Mouse (Mus musculus): ENCODE data around the gene Csnk1g2. TPM values are rescaled to one million over a fixed set of nuclear protein-coding genes. Genes with fewer than 3 reads are reported as not detected.

Csnk1g2 gene
- polyA plus RNA-seq, 1 experiment from 2014 or later = 24.9 TPM

- Histone ChIP-seq H3K4me1 (ENCODE audit: control insufficient read depth, insufficient read depth, low read depth, low read length) (peaks cover 15% of the 10 kb centered on the region), H3K27me3 (replicated peaks; ENCODE audit: control insufficient read depth, insufficient read depth, low read length) (no peaks in the 10 kb centered on the region), H3K4me3 (ENCODE audit: low read length) (no peak overlapping the region), H3K4me2 (ENCODE audit: low read length) (no peak overlapping the region), H3K36me3 (ENCODE audit: control insufficient read depth, insufficient read depth, low read length) (peaks cover 8% of the 10 kb centered on the region), H3K9ac (ENCODE audit: low read depth, low read length) (no peak overlapping the region), H3K27ac (ENCODE audit: low read depth, low read length) (no peak overlapping the region), H3K9me3 (ENCODE audit: control insufficient read depth, low read length) (no peaks in the 10 kb centered on the region)
- WGBS = 86% methylated on average over 5 of the region's 5 CpGs
- ATAC-seq = no peak
Measured at GRCm38 (mm10) chr10:80583047-80583446, 39.6 kb upstream of the Csnk1g2 start.

GRCm38 (mm10) chr10:80584045-80584488, 38.6 kb upstream of the Csnk1g2 start:
- Histone ChIP-seq H3K4me2 (ENCODE audit: low read length) (no peak overlapping the region), H3K9me3 (ENCODE audit: control insufficient read depth, low read length) (no peaks in the 10 kb centered on the region), H3K4me1 (ENCODE audit: control insufficient read depth, insufficient read depth, low read depth, low read length) (peaks cover 15% of the 10 kb centered on the region), H3K36me3 (ENCODE audit: control insufficient read depth, insufficient read depth, low read length) (peaks cover 8% of the 10 kb centered on the region), H3K9ac (ENCODE audit: low read depth, low read length) (no peak overlapping the region), H3K27me3 (replicated peaks; ENCODE audit: control insufficient read depth, insufficient read depth, low read length) (no peaks in the 10 kb centered on the region), H3K4me3 (ENCODE audit: low read length) (no peak overlapping the region), H3K27ac (ENCODE audit: low read depth, low read length) (no peak overlapping the region)
- ATAC-seq = no peak
- WGBS = 63% methylated on average over 12 of the region's 12 CpGs

GRCm38 (mm10) chr10:80584642-80585552, 37.7 kb upstream of the Csnk1g2 start:
- no peak for ATAC-seq
- H3K4me2 ChIP-seq (ENCODE audit: low read length) = no peak overlapping the region
- H3K4me1 ChIP-seq (ENCODE audit: control insufficient read depth, insufficient read depth, low read depth, low read length) = peaks cover 21% of the 10 kb centered on the region
- H3K9ac ChIP-seq (ENCODE audit: low read depth, low read length) = no peak overlapping the region
- no peaks in the 10 kb centered on the region for H3K9me3 ChIP-seq (ENCODE audit: control insufficient read depth, low read length)
- 71% methylated on average over 12 of the region's 12 CpGs for WGBS
- H3K4me3 ChIP-seq (ENCODE audit: low read length) = no peak overlapping the region
- no peak overlapping the region for H3K27ac ChIP-seq (ENCODE audit: low read depth, low read length)
- no peaks in the 10 kb centered on the region for H3K27me3 ChIP-seq (replicated peaks; ENCODE audit: control insufficient read depth, insufficient read depth, low read length)
- H3K36me3 ChIP-seq (ENCODE audit: control insufficient read depth, insufficient read depth, low read length) = peaks cover 8% of the 10 kb centered on the region

- no peak for ATAC-seq
- H3K4me3 ChIP-seq (ENCODE audit: low read length) = no peak overlapping the region
- H3K4me1 ChIP-seq (ENCODE audit: control insufficient read depth, insufficient read depth, low read depth, low read length) = peaks cover 21% of the 10 kb centered on the region
- H3K27ac ChIP-seq (ENCODE audit: low read depth, low read length) = no peak overlapping the region
- no peaks in the 10 kb centered on the region for H3K27me3 ChIP-seq (replicated peaks; ENCODE audit: control insufficient read depth, insufficient read depth, low read length)
- H3K4me2 ChIP-seq (ENCODE audit: low read length) = no peak overlapping the region
- WGBS = 96% methylated on average over 8 of the region's 8 CpGs
- peaks cover 8% of the 10 kb centered on the region for H3K36me3 ChIP-seq (ENCODE audit: control insufficient read depth, insufficient read depth, low read length)
- no peaks in the 10 kb centered on the region for H3K9me3 ChIP-seq (ENCODE audit: control insufficient read depth, low read length)
- no peak overlapping the region; the same call in 1 of the 2 replicates for H3K9ac ChIP-seq (ENCODE audit: low read depth, low read length)
Measured at GRCm38 (mm10) chr10:80585581-80585980, 37.1 kb upstream of the Csnk1g2 start.

GRCm38 (mm10) chr10:80586407-80587304, 36.0 kb upstream of the Csnk1g2 start:
- H3K4me2 ChIP-seq (ENCODE audit: low read length) = no peak overlapping the region
- H3K27me3 ChIP-seq (replicated peaks; ENCODE audit: control insufficient read depth, insufficient read depth, low read length) = no peaks in the 10 kb centered on the region
- WGBS = 95% methylated on average over 44 of the region's 51 CpGs
- no peak for ATAC-seq
- no peak overlapping the region for H3K4me3 ChIP-seq (ENCODE audit: low read length)
- no peaks in the 10 kb centered on the region for H3K9me3 ChIP-seq (ENCODE audit: control insufficient read depth, low read length)
- peaks cover 21% of the 10 kb centered on the region for H3K4me1 ChIP-seq (ENCODE audit: control insufficient read depth, insufficient read depth, low read depth, low read length)
- H3K36me3 ChIP-seq (ENCODE audit: control insufficient read depth, insufficient read depth, low read length) = peaks cover 8% of the 10 kb centered on the region
- H3K9ac ChIP-seq (ENCODE audit: low read depth, low read length) = no peak overlapping the region
- peak overlapping the region; percentile 39; the same call in 1 of the 2 replicates for H3K27ac ChIP-seq (ENCODE audit: low read depth, low read length)

GRCm38 (mm10) chr10:80587305-80587657, 35.4 kb upstream of the Csnk1g2 start:
- 33% methylated on average over 4 of the region's 4 CpGs for WGBS
- Histone ChIP-seq H3K9ac (ENCODE audit: low read depth, low read length) (no peak overlapping the region), H3K27ac (ENCODE audit: low read depth, low read length) (no peak overlapping the region)

GRCm38 (mm10) chr10:80589127-80589878, 33.3 kb upstream of the Csnk1g2 start:
- Histone ChIP-seq H3K4me2 (ENCODE audit: low read length) (peak overlapping the region; percentile 94), H3K27ac (ENCODE audit: low read depth, low read length) (peak overlapping the region; percentile 75), H3K27me3 (replicated peaks; ENCODE audit: control insufficient read depth, insufficient read depth, low read length) (no peaks in the 10 kb centered on the region), H3K36me3 (ENCODE audit: control insufficient read depth, insufficient read depth, low read length) (no peaks in the 10 kb centered on the region), H3K9me3 (ENCODE audit: control insufficient read depth, low read length) (no peaks in the 10 kb centered on the region), H3K4me3 (ENCODE audit: low read length) (peak overlapping the region; percentile 92), H3K9ac (ENCODE audit: low read depth, low read length) (peak overlapping the region; percentile 92), H3K4me1 (ENCODE audit: control insufficient read depth, insufficient read depth, low read depth, low read length) (peaks cover 21% of the 10 kb centered on the region)
- no peak for ATAC-seq
- 20% methylated on average over 12 of the region's 12 CpGs for WGBS

More at GRCm38 (mm10) chr10:80587305-80587657, 35.4 kb upstream of the Csnk1g2 start:
- no peak overlapping the region for H3K4me2 ChIP-seq (ENCODE audit: low read length)
- no peaks in the 10 kb centered on the region for H3K27me3 ChIP-seq (replicated peaks; ENCODE audit: control insufficient read depth, insufficient read depth, low read length)
- peaks cover 5% of the 10 kb centered on the region for H3K36me3 ChIP-seq (ENCODE audit: control insufficient read depth, insufficient read depth, low read length)
- H3K9me3 ChIP-seq (ENCODE audit: control insufficient read depth, low read length) = no peaks in the 10 kb centered on the region
- no peak overlapping the region for H3K4me3 ChIP-seq (ENCODE audit: low read length)
- peaks cover 21% of the 10 kb centered on the region for H3K4me1 ChIP-seq (ENCODE audit: control insufficient read depth, insufficient read depth, low read depth, low read length)
- no peak for ATAC-seq

GRCm38 (mm10) chr10:80589879-80590854, 32.5 kb upstream of the Csnk1g2 start, which contains the start of gene Abhd17a:
Gene Abhd17a, minus strand, starts transcription at chr10:80590341.
- H3K4me3 ChIP-seq (ENCODE audit: low read length) = peak within 1 kb of the TSS; percentile 92
- H3K9ac ChIP-seq (ENCODE audit: low read depth, low read length) = peak within 1 kb of the TSS; percentile 92
- peaks cover 21% of the 10 kb centered on the region for H3K4me1 ChIP-seq (ENCODE audit: control insufficient read depth, insufficient read depth, low read depth, low read length)
- WGBS = 0% methylated on average over 66 of the region's 73 CpGs
- H3K9me3 ChIP-seq (ENCODE audit: control insufficient read depth, low read length) = no peaks in the 10 kb centered on the region
- peak within 1 kb of the TSS; percentile 75 for H3K27ac ChIP-seq (ENCODE audit: low read depth, low read length)
- H3K4me2 ChIP-seq (ENCODE audit: low read length) = peak within 1 kb of the TSS; percentile 94
- H3K27me3 ChIP-seq (replicated peaks; ENCODE audit: control insufficient read depth, insufficient read depth, low read length) = no peaks in the 10 kb centered on the region
- peak; percentile 96 for ATAC-seq
- H3K36me3 ChIP-seq (ENCODE audit: control insufficient read depth, insufficient read depth, low read length) = no peaks in the 10 kb centered on the region
